1 mouse cellular context compared by ENCODE assay signal in the genomic region with DNA sequence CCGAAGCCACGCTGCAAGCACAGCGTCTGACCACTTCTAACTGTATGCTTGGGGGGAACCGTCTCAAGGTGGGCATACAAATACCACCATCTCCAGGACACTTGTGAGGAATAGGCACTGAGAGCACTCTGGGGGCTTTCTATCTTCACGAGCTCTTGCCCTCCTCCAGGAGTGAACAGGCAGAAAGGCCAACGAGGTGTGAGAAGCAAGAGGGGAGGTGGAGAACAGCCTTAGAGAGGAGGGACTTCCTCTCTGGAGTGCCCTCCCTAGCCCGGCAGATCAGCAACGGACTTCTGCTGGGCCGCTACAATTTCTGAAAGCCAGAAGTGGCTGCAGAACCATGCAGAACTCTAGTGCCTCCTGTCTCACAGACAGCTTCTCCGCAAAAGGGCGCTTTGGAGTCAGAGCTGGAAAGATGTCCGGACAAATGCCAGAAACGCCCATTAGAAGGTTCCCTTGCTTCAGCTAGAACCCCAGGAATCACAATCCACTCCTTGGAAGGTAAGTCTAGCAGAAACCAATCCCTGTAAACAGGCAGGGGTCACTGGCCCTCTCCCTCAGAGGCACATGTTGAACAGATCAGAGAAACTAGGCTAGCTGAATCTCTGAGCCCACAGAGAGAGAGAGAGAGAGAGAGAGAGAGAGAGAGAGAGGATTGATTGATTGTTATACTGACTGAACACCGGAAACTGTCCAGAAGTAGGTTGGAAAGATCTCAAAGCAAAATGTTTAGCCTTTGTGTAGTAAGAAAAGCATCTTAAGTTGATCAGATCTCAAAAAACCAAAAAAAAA.
TF ChIP-seq lines count a peak whose summit lies in the region.

No protein-coding gene starts in this region.

TF ChIP-seq in ES-E14, 5 proteins besides CTCF, POLR2A, EP300 and RAD21 (continued from another document):
- TF ChIP-seq ZC3H11A (IDR thresholded peaks at IDR 0.05; ENCODE audit: borderline replicate concordance, low read depth, low read length) = no peak
TF ChIP-seq in ES-E14: peak in this region for 0.
